Mouse (Mus musculus): ENCODE results near the gene Foxp4. TPM values are rescaled to one million over a fixed set of nuclear protein-coding genes. Genes with fewer than 3 reads are reported as not detected.

Foxp4 gene
- polyA plus RNA-seq, 1 experiment from 2014 or later: 35.8 TPM

GRCm38 (mm10) chr17:47831772-47832171 is 92.7 kb downstream of the Foxp4 start:
- Histone ChIP-seq H3K36me3 (ENCODE audit: control insufficient read depth, insufficient read depth, low read length) (no peaks in the 10 kb centered on the region), H3K4me1 (ENCODE audit: control insufficient read depth, insufficient read depth, low read length) (peaks cover 9% of the 10 kb centered on the region), H3K9ac (ENCODE audit: low read depth, low read length) (no peak overlapping the region), H3K4me3 (ENCODE audit: low read depth, low read length) (no peak overlapping the region; the same call in 1 of the 2 replicates), H3K9me3 (replicated peaks; ENCODE audit: control insufficient read depth, low read length, poor library complexity, severe bottlenecking) (no peaks in the 10 kb centered on the region), H3K4me2 (ENCODE audit: low read length) (peak overlapping the region; percentile 81; the same call in 1 of the 2 replicates), H3K27me3 (ENCODE audit: control insufficient read depth, insufficient read depth, low read depth, low read length) (peaks cover 39% of the 10 kb centered on the region), H3K27ac (ENCODE audit: low read length) (no peak overlapping the region)
- 44% methylated on average over 5 of the region's 5 CpGs for WGBS
- ATAC-seq: no peak

GRCm38 (mm10) chr17:47831161-47831560 is 93.3 kb downstream of the Foxp4 start:
- 10% methylated on average over 9 of the region's 9 CpGs for WGBS
- ATAC-seq: no peak
- H3K9ac ChIP-seq (ENCODE audit: low read depth, low read length): no peak overlapping the region
- 0 out of 2 replicates have a peak overlapping the region, but pooled peaks have one; percentile 0 for H3K4me2 ChIP-seq (ENCODE audit: low read length)
- no peaks in the 10 kb centered on the region for H3K36me3 ChIP-seq (ENCODE audit: control insufficient read depth, insufficient read depth, low read length)
- no peak overlapping the region for H3K27ac ChIP-seq (ENCODE audit: low read length)
- H3K27me3 ChIP-seq (ENCODE audit: control insufficient read depth, insufficient read depth, low read depth, low read length): peaks cover 39% of the 10 kb centered on the region
- peaks cover 9% of the 10 kb centered on the region for H3K4me1 ChIP-seq (ENCODE audit: control insufficient read depth, insufficient read depth, low read length)
- no peak overlapping the region for H3K4me3 ChIP-seq (ENCODE audit: low read depth, low read length)
- no peaks in the 10 kb centered on the region for H3K9me3 ChIP-seq (replicated peaks; ENCODE audit: control insufficient read depth, low read length, poor library complexity, severe bottlenecking)

GRCm38 (mm10) chr17:47821339-47821738 is 103.1 kb downstream of the Foxp4 start:
- 72% methylated on average over 8 of the region's 8 CpGs for WGBS
- H3K4me1 ChIP-seq (ENCODE audit: control insufficient read depth, insufficient read depth, low read length): no peaks in the 10 kb centered on the region
- ATAC-seq: no peak
- no peaks in the 10 kb centered on the region for H3K9me3 ChIP-seq (replicated peaks; ENCODE audit: control insufficient read depth, low read length, poor library complexity, severe bottlenecking)
- no peak overlapping the region for H3K27ac ChIP-seq (ENCODE audit: low read length)
- no peak overlapping the region for H3K9ac ChIP-seq (ENCODE audit: low read depth, low read length)
- no peaks in the 10 kb centered on the region for H3K36me3 ChIP-seq (ENCODE audit: control insufficient read depth, insufficient read depth, low read length)
- no peaks in the 10 kb centered on the region for H3K27me3 ChIP-seq (ENCODE audit: control insufficient read depth, insufficient read depth, low read depth, low read length)
- no peak overlapping the region for H3K4me3 ChIP-seq (ENCODE audit: low read depth, low read length)
- no peak overlapping the region for H3K4me2 ChIP-seq (ENCODE audit: low read length)

GRCm38 (mm10) chr17:47818038-47818725 is 106.3 kb downstream of the Foxp4 start:
- no peak for ATAC-seq
- H3K4me1 ChIP-seq (ENCODE audit: control insufficient read depth, insufficient read depth, low read length): no peaks in the 10 kb centered on the region; the same call in 1 of the 2 replicates

More at GRCm38 (mm10) chr17:47818038-47818725, 106.3 kb downstream of the Foxp4 start:
- Histone ChIP-seq H3K27ac (ENCODE audit: low read length) (no peak overlapping the region), H3K36me3 (ENCODE audit: control insufficient read depth, insufficient read depth, low read length) (no peaks in the 10 kb centered on the region), H3K27me3 (ENCODE audit: control insufficient read depth, insufficient read depth, low read depth, low read length) (no peaks in the 10 kb centered on the region), H3K4me3 (ENCODE audit: low read depth, low read length) (no peak overlapping the region), H3K9ac (ENCODE audit: low read depth, low read length) (no peak overlapping the region), H3K4me2 (ENCODE audit: low read length) (no peak overlapping the region), H3K9me3 (replicated peaks; ENCODE audit: control insufficient read depth, low read length, poor library complexity, severe bottlenecking) (no peaks in the 10 kb centered on the region)
- WGBS: 82% methylated on average over 13 of the region's 13 CpGs

Other genes starting within 250 kb of the Foxp4 start
- 252 and 268 TPM in 2 replicates for gene Tomm6, start 236.3 kb downstream of the Foxp4 start, polyA plus RNA-seq (2015; fragmentation: Nextera tagmentation; extraction: Ambion mirVana)
- gene Frs3, start 235.6 kb downstream of the Foxp4 start, polyA plus RNA-seq (2015; fragmentation: Nextera tagmentation; extraction: Ambion mirVana): 46.0 and 54.1 TPM in 2 replicates
- gene Gm21981, start 230.2 kb downstream of the Foxp4 start, polyA plus RNA-seq (2015; fragmentation: Nextera tagmentation; extraction: Ambion mirVana): 0.88 and 0.92 TPM in 2 replicates
- gene Prickle4, start 229.9 kb downstream of the Foxp4 start, polyA plus RNA-seq (2015; fragmentation: Nextera tagmentation; extraction: Ambion mirVana): 0.77 and 2.4 TPM in 2 replicates
- 0.13 TPM in 1 of 2 replicates, not detected in the other for gene Pgc, start 197.8 kb downstream of the Foxp4 start, polyA plus RNA-seq (2015; fragmentation: Nextera tagmentation; extraction: Ambion mirVana)
- 2.9 and 3.0 TPM in 2 replicates for gene Tfeb, start 187.6 kb downstream of the Foxp4 start, polyA plus RNA-seq (2015; fragmentation: Nextera tagmentation; extraction: Ambion mirVana)
- gene Mdfi, start 90.0 kb downstream of the Foxp4 start, polyA plus RNA-seq (2015; fragmentation: Nextera tagmentation; extraction: Ambion mirVana): 2.4 and 2.9 TPM in 2 replicates
- gene 1700122O11Rik, start 113.6 kb upstream of the Foxp4 start, polyA plus RNA-seq (2015; fragmentation: Nextera tagmentation; extraction: Ambion mirVana): not detected in 2 replicates
- not detected in 2 replicates for gene 1700067P10Rik, start 164.7 kb upstream of the Foxp4 start, polyA plus RNA-seq (2015; fragmentation: Nextera tagmentation; extraction: Ambion mirVana)
- not detected in 2 replicates for gene 9830107B12Rik, start 221.6 kb upstream of the Foxp4 start, polyA plus RNA-seq (2015; fragmentation: Nextera tagmentation; extraction: Ambion mirVana)
- gene A530064D06Rik, start 242.6 kb upstream of the Foxp4 start, polyA plus RNA-seq (2015; fragmentation: Nextera tagmentation; extraction: Ambion mirVana): 0.20 TPM in 1 of 2 replicates, not detected in the other